Mouse (Mus musculus) midbrain, postnatal 0 days (tissue): Measurements from ENCODE around the gene Apba2. TPM values are rescaled to one million over a fixed set of nuclear protein-coding genes. Genes with fewer than 3 reads are reported as not detected.

Experiments used
- ATAC-seq: fragments of 200-750 bp; cut with Nextera tagmentation; 2 replicates; pipeline ENCODE4 v1.8.0; 2017; ENCODE audit warnings: moderate number of reproducible peaks, mild to moderate bottlenecking, moderate TSS enrichment, moderate library complexity; ENCODE audit not compliant: low FRiP score
- DNase-seq: peaks from one replicate; pipeline ENCODE4 v3.0.0-alpha.2; 2015; ENCODE audit warnings: low spot score
- H3K27ac ChIP-seq: fragments of 300-500 bp; sonication (generic); 2 replicates; pipeline ENCODE4 v1.5.1; 2014; ENCODE audit warnings: low read depth, mild to moderate bottlenecking, low read length, mixed read lengths
- H3K27me3 ChIP-seq: fragments of 300-500 bp; sonication (generic); 2 replicates; pipeline ENCODE4 v1.6.1; 2014; ENCODE audit warnings: low read length, control low read depth, mixed read lengths; ENCODE audit not compliant: insufficient read depth
- H3K36me3 ChIP-seq: fragments of 300-500 bp; sonication (generic); 2 replicates; pipeline ENCODE4 v1.6.1; 2014; ENCODE audit warnings: low read length, control low read depth, mixed read lengths; ENCODE audit not compliant: insufficient read depth
- H3K4me1 ChIP-seq: fragments of 300-500 bp; sonication (generic); 2 replicates; pipeline ENCODE4 v1.6.1; 2014; ENCODE audit warnings: mild to moderate bottlenecking, control low read depth, antibody characterized with exemption, low read length, mixed read lengths; ENCODE audit not compliant: insufficient read depth
- H3K4me2 ChIP-seq: fragments of 300-500 bp; sonication (generic); 2 replicates; pipeline ENCODE4 v1.6.1; 2014; ENCODE audit warnings: low read depth, mild to moderate bottlenecking, low read length, mixed read lengths; ENCODE audit not compliant: poor library complexity, severe bottlenecking
- H3K4me3 ChIP-seq: fragments of 300-500 bp; sonication (generic); 2 replicates; pipeline ENCODE4 v1.5.1; 2014; ENCODE audit warnings: low read depth, mild to moderate bottlenecking, low read length, moderate library complexity
- H3K9ac ChIP-seq: fragments of 300-500 bp; sonication (generic); replicated peaks from 2 replicates; pipeline ENCODE4 v1.6.1; 2014; ENCODE audit warnings: mild to moderate bottlenecking, low read length, moderate library complexity, mixed read lengths; ENCODE audit not compliant: poor library complexity, severe bottlenecking
- H3K9me3 ChIP-seq: fragments of 300-500 bp; sonication (generic); 2 replicates; pipeline ENCODE4 v1.6.1; 2016; ENCODE audit warnings: low read length, control low read depth
- CTCF ChIP-seq: IDR thresholded peaks from 2 replicates; pipeline ENCODE4 v1.5.1; 2016; ENCODE audit warnings: antibody characterized with exemption, mild to moderate bottlenecking
- WGBS: fragments of 180-500 bp; shearing (Covaris S2); extraction: QIAGEN DNeasy Blood & Tissue Kit; methylation state at CpG from one replicate; pipeline ENCODE4 v1.1.7; 2014; 5-methylcytosine and 5-hydroxymethylcytosine counted together
- polyA plus RNA-seq: library from polyadenylated mRNA; unstranded; fragments of >200 nt; fragmentation: Nextera tagmentation; extraction: Ambion mirVana; gene quantifications from 2 replicates; pipeline ENCODE4 v1.2.1, GENCODE M21; 2015
- total RNA-seq: library from RNA; depleted of rRNA; stranded (reverse); fragments of >200 nt; gene quantifications from 2 replicates; pipeline ENCODE4 v1.2.3, GENCODE M21; 2014

The Apba2 gene
- total and polyA plus RNA-seq, 2 experiments from 2014 or later = 199 to 374 TPM

- no peak for ATAC-seq
- WGBS = 68% methylated on average over 5 of the region's 5 CpGs
Observed at GRCm38 (mm10) chr7:64519521-64519920, 18.0 kb downstream of the Apba2 start.

DNA sequence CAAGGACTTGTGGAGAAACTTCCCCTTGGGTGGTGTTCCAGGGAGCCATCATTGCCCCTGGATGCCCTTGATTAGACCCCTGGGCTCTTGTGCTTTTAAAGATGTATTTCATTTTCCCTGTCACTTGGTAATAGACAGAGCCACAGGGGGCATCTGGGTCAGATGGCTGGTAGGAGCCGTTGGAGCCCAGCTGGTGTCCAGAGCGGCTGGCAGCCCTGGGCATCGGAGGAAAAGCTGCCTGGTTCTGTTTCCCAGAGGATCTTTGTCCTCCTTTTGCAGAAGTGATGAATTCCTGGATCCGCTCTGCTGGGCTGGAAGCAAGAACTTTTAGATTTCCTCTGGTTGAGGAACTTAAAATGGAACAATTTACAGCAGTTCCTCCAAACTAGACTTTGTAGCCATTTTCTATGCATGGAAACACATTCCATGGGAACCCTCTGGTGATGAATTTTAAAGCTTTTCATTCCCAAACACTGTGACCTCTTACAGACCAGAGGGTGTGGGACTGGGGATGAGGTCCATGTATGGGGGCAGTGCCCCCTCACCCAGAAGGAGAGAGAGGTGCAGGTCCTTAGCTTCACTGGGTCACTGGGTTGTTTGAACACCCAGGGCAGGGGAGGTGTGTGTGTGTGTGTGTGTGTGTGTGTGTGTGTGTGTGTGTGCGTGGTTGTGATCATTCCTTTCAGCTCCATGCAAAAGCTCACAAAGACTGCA lies 20.3 kb downstream of the Apba2 start:
- H3K27me3 ChIP-seq = no peaks in the 10 kb centered on the region
- DNase-seq (peak; percentile 51), ATAC-seq (no peak)
- no peak overlapping the region for H3K4me3 ChIP-seq
- WGBS = 37% methylated on average over 5 of the region's 5 CpGs
- 0 out of 2 replicates have a peak, but pooled peaks cover 3% of the 10 kb centered on the region for H3K36me3 ChIP-seq
- no peak for TF ChIP-seq CTCF
- H3K4me2 ChIP-seq = no peak overlapping the region
- no peaks in the 10 kb centered on the region for H3K9me3 ChIP-seq
- no peak overlapping the region for H3K9ac ChIP-seq
- H3K4me1 ChIP-seq = no peaks in the 10 kb centered on the region
- no peak overlapping the region for H3K27ac ChIP-seq

More at GRCm38 (mm10) chr7:64519521-64519920, 18.0 kb downstream of the Apba2 start:
- Histone ChIP-seq H3K27ac (no peak overlapping the region), H3K27me3 (no peaks in the 10 kb centered on the region), H3K9ac (no peak overlapping the region), H3K36me3 (no peaks in the 10 kb centered on the region), H3K9me3 (no peaks in the 10 kb centered on the region), H3K4me2 (no peak overlapping the region), H3K4me3 (no peak overlapping the region), H3K4me1 (no peaks in the 10 kb centered on the region)
- no peak for DNase-seq
- TF ChIP-seq CTCF = no peak

DNA sequence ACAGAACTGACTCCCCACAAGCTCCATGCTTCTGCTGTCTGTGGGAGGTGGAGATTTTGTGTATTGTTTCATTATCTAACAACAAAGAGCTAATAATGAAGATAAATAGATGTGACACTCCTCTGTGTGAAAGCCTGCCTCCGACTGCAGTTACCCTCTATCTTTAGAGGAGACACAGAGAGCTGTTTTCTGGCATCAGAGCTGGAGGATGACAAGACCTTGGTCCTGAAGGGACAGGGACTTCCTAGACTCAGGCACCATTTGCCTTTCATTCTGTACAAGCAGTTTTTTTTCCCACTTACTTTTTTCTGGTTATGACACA lies 20.9 kb downstream of the Apba2 start:
- H3K36me3 ChIP-seq = peaks cover 5% of the 10 kb centered on the region; the same call in 1 of the 2 replicates
- no peak for TF ChIP-seq CTCF
- H3K4me3 ChIP-seq = no peak overlapping the region
- no peaks in the 10 kb centered on the region for H3K4me1 ChIP-seq
- ATAC-seq (no peak), DNase-seq (peak; percentile 31)
- no peak overlapping the region for H3K4me2 ChIP-seq
- no peaks in the 10 kb centered on the region for H3K27me3 ChIP-seq
- H3K9ac ChIP-seq = no peak overlapping the region
- H3K9me3 ChIP-seq = no peaks in the 10 kb centered on the region
- 4% methylated on average over 1 of the region's 1 CpGs for WGBS
- H3K27ac ChIP-seq = no peak overlapping the region

GRCm38 (mm10) chr7:64531297-64531696 lies 29.8 kb downstream of the Apba2 start:
- WGBS = 100% methylated on average over 1 of the region's 1 CpGs
- Histone ChIP-seq H3K36me3 (peaks cover 12% of the 10 kb centered on the region), H3K9ac (no peak overlapping the region), H3K27me3 (no peaks in the 10 kb centered on the region), H3K4me3 (no peak overlapping the region), H3K27ac (no peak overlapping the region), H3K9me3 (no peaks in the 10 kb centered on the region), H3K4me1 (0 out of 2 replicates have a peak, but pooled peaks cover 3% of the 10 kb centered on the region), H3K4me2 (no peak overlapping the region)
- no peak for ATAC-seq
- TF ChIP-seq CTCF = no peak
- no peak for DNase-seq

DNA sequence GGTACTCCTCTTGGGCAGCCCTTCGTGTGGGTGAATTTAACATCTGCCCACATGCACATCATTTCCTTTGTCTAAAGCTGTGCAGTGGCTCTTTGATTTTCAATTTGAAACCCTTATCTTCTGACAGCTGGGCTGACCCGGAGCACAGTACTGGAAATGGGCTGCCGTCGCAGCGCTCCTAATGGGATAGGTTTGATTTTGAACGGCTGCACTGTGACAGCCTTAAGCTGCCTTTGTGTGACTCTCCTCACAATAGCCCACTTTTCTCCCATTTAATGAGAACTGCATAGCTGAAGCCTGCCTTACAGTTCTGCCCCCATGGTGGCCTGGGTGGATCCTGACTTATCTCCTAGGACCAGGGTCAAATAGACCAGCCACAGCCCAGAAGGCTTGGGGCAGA lies 31.9 kb downstream of the Apba2 start:
- ATAC-seq = peak; percentile 57
- H3K27me3 ChIP-seq = no peaks in the 10 kb centered on the region
- no peak overlapping the region for H3K4me2 ChIP-seq
- WGBS = 23% methylated on average over 6 of the region's 6 CpGs
- no peak for TF ChIP-seq CTCF
- H3K4me3 ChIP-seq = no peak overlapping the region
- no peaks in the 10 kb centered on the region for H3K9me3 ChIP-seq
- no peak overlapping the region; the same call in 1 of the 2 replicates for H3K9ac ChIP-seq
- H3K36me3 ChIP-seq = peaks cover 5% of the 10 kb centered on the region; the same call in 1 of the 2 replicates
- 0 out of 2 replicates have a peak, but pooled peaks cover 3% of the 10 kb centered on the region for H3K4me1 ChIP-seq
- peak overlapping the region; percentile 57; the same call in 1 of the 2 replicates for H3K27ac ChIP-seq
- no peak for DNase-seq

DNA sequence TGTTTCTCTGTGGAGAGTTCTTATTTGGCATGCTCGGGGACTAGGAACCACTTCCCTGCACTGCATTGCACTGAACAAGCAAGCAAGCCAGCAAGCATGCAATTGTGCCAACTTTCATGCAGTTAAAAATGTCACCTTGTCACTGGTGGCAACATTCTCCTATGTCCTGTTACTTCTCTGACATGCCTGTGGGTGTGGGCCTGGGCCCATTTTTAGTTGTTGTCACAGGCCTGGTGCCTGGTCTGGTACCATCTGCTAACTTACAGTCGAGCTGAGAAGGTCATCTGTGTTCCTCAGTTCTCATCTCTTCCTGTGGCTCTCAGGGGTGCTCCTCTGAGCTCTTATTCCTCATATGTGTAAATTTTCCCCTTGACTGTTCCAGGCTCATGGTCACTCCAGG lies 33.8 kb downstream of the Apba2 start:
- DNase-seq (no peak), ATAC-seq (no peak)
- 87% methylated on average over 2 of the region's 2 CpGs for WGBS
- Histone ChIP-seq H3K4me1 (0 out of 2 replicates have a peak, but pooled peaks cover 3% of the 10 kb centered on the region), H3K4me2 (no peak overlapping the region), H3K9ac (no peak overlapping the region), H3K9me3 (no peaks in the 10 kb centered on the region), H3K4me3 (no peak overlapping the region), H3K27ac (no peak overlapping the region), H3K36me3 (no peaks in the 10 kb centered on the region), H3K27me3 (no peaks in the 10 kb centered on the region)
- TF ChIP-seq CTCF = no peak
